25 mouse cellular contexts compared by ENCODE assay signal in the genomic region with DNA sequence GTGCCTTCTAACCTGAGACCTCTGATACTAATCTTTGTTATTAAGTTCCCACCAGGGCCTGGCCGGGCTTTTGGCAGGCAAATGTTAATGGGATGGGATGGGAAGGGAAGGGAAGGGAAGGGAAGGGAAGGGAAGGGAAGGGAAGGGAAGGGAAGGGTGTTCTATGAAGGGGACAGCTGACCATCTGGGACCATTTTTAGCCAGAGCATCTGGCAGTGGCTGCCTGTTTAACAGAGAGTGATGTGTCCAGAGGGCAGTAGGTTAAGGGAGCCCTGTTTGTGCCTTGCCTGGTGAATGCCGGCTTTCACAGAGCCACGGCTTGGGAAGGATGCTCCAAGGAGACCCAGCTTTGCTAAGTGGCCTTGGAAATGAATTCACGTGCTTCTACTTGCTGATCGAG. TPM values are rescaled to one million over a fixed set of nuclear protein-coding genes. Genes with fewer than 3 reads are reported as not detected.
DNase-seq lines count a peak whose midpoint lies in the region; ATAC-seq lines count a peak whose summit lies in the region.
"Had no signal": no experiment of that assay in that cellular context is flagged by ENCODE, and none has a peak within 500 bp of the region (broad histone marks: within the 10 kb centered on the region; RNA-seq: fewer than 3 reads in every experiment).

No protein-coding gene starts in this region.

- DNase-seq in hindbrain, embryonic 10.5 days (ENCODE audit: low spot score), result peak; percentile 58
- DNase-seq in neural tube, embryonic 10.5 days (ENCODE audit: extremely low spot score, low spot score), result peak; percentile 52
- DNase-seq in embryonic facial prominence, embryonic 10.5 days (ENCODE audit: low spot score), result peak; percentile 63
- DNase-seq in thymus, postnatal 4 days, result no peak
- DNase-seq in spleen, postnatal 4 days (ENCODE audit: low spot score in 2 of 2), result no peak
- DNase-seq: adrenal gland, adult 8-10 months; B cell, adult 2 months; cerebellum, adult 18-20 months; cerebellum, postnatal 36 days; gastrocnemius, postnatal 36 days; heart, postnatal 36 days; kidney, adult 18-20 months; left cerebral cortex, postnatal 4 days; lung, postnatal 10 days had no signal

- no peak overlapping the region for H3K9ac ChIP-seq in hindbrain, embryonic 13.5 days
- H3K9ac ChIP-seq in neural tube, embryonic 15.5 days (replicated peaks), result no peak overlapping the region
- H3K9ac ChIP-seq: embryonic facial prominence, embryonic 12.5 days; forebrain, embryonic 12.5 days; heart, embryonic 15.5 days; midbrain, embryonic 13.5 days; neural tube, embryonic 13.5 days had no signal

- H3K27ac ChIP-seq in hindbrain, embryonic 10.5 days, result peak overlapping the region; percentile 73
- H3K27ac ChIP-seq in hindbrain, embryonic 13.5 days, result no peak overlapping the region
- H3K27ac ChIP-seq in neural tube, embryonic 15.5 days (replicated peaks), result no peak overlapping the region
- peak overlapping the region; percentile 66 for H3K27ac ChIP-seq in embryonic facial prominence, embryonic 10.5 days (replicated peaks)
- H3K27ac ChIP-seq: embryonic facial prominence, embryonic 12.5 days; forebrain, embryonic 12.5 days; heart, embryonic 15.5 days; midbrain, embryonic 13.5 days; neural tube, embryonic 13.5 days; stomach, postnatal 0 days had no signal

- H3K4me2 ChIP-seq in hindbrain, embryonic 13.5 days, result no peak overlapping the region
- no peak overlapping the region for H3K4me2 ChIP-seq in neural tube, embryonic 15.5 days
- H3K4me2 ChIP-seq: embryonic facial prominence, embryonic 12.5 days; forebrain, embryonic 12.5 days; heart, embryonic 15.5 days; midbrain, embryonic 13.5 days; neural tube, embryonic 13.5 days had no signal

- H3K4me1 ChIP-seq in hindbrain, embryonic 10.5 days (replicated peaks), result peaks cover 12% of the 10 kb centered on the region
- H3K4me1 ChIP-seq in hindbrain, embryonic 13.5 days (replicated peaks), result peaks cover 3% of the 10 kb centered on the region; the same call in 1 of the 2 replicates
- no peaks in the 10 kb centered on the region for H3K4me1 ChIP-seq in neural tube, embryonic 15.5 days
- H3K4me1 ChIP-seq in embryonic facial prominence, embryonic 10.5 days, result peaks cover 29% of the 10 kb centered on the region
- H3K4me1 ChIP-seq: midbrain, embryonic 13.5 days had no signal

- H3K4me3 ChIP-seq in hindbrain, embryonic 10.5 days, result no peak overlapping the region
- H3K4me3 ChIP-seq in hindbrain, embryonic 13.5 days, result no peak overlapping the region
- H3K4me3 ChIP-seq in neural tube, embryonic 15.5 days (replicated peaks), result no peak overlapping the region
- no peak overlapping the region for H3K4me3 ChIP-seq in embryonic facial prominence, embryonic 10.5 days
- H3K4me3 ChIP-seq: embryonic facial prominence, embryonic 12.5 days; forebrain, embryonic 12.5 days; heart, embryonic 15.5 days; midbrain, embryonic 13.5 days; neural tube, embryonic 13.5 days had no signal

- WGBS in hindbrain, embryonic 10.5 days, result 51% methylated on average over 5 of the region's 5 CpGs
- WGBS in hindbrain, embryonic 13.5 days, result 28% methylated on average over 5 of the region's 5 CpGs
- WGBS in neural tube, embryonic 15.5 days, result 26% methylated on average over 5 of the region's 5 CpGs
- 28% methylated on average over 5 of the region's 5 CpGs for WGBS in embryonic facial prominence, embryonic 10.5 days

- ATAC-seq in hindbrain, embryonic 13.5 days (ENCODE audit: low FRiP score), result no peak
- ATAC-seq in neural tube, embryonic 15.5 days (ENCODE audit: low FRiP score), result no peak
- ATAC-seq: inflammation-experienced regulatory T-cells, adult 6 months; midbrain, embryonic 13.5 days had no signal

- peaks cover 85% of the 10 kb centered on the region for H3K36me3 ChIP-seq in hindbrain, embryonic 10.5 days
- no peaks in the 10 kb centered on the region for H3K36me3 ChIP-seq in hindbrain, embryonic 13.5 days
- H3K36me3 ChIP-seq in neural tube, embryonic 15.5 days, result no peaks in the 10 kb centered on the region
- peaks cover 73% of the 10 kb centered on the region for H3K36me3 ChIP-seq in embryonic facial prominence, embryonic 10.5 days (replicated peaks)
- H3K36me3 ChIP-seq: G1E; heart, embryonic 15.5 days; neural tube, embryonic 13.5 days had no signal

- H3K27me3 ChIP-seq in hindbrain, embryonic 10.5 days (ENCODE audit: insufficient read depth, poor library complexity, severe bottlenecking), result no peaks in the 10 kb centered on the region
- H3K27me3 ChIP-seq in hindbrain, embryonic 13.5 days, result no peaks in the 10 kb centered on the region
- H3K27me3 ChIP-seq in neural tube, embryonic 15.5 days (replicated peaks), result no peaks in the 10 kb centered on the region
- H3K27me3 ChIP-seq in embryonic facial prominence, embryonic 10.5 days (replicated peaks; ENCODE audit: low read depth, poor library complexity, severe bottlenecking), result no peaks in the 10 kb centered on the region
- H3K27me3 ChIP-seq: CH12.LX; embryonic facial prominence, embryonic 12.5 days; heart, embryonic 15.5 days; midbrain, embryonic 13.5 days; neural tube, embryonic 13.5 days had no signal

- no peaks in the 10 kb centered on the region for H3K9me3 ChIP-seq in hindbrain, embryonic 10.5 days
- H3K9me3 ChIP-seq in hindbrain, embryonic 13.5 days, result no peaks in the 10 kb centered on the region
- no peaks in the 10 kb centered on the region for H3K9me3 ChIP-seq in neural tube, embryonic 15.5 days (replicated peaks)
- H3K9me3 ChIP-seq in embryonic facial prominence, embryonic 10.5 days, result no peaks in the 10 kb centered on the region
- H3K9me3 ChIP-seq: embryonic facial prominence, embryonic 12.5 days; forebrain, embryonic 12.5 days; G1E; heart, embryonic 15.5 days; midbrain, embryonic 13.5 days; neural tube, embryonic 13.5 days had no signal

RNA-seq across cellular contexts. Expression of a gene that starts 57.1 kb away (rescaled TPM):
- polyA plus RNA-seq in hindbrain, embryonic 10.5 days (2016; fragmentation: Nextera tagmentation; extraction: Ambion mirVana), result 7.6 and 19.9 TPM in 2 replicates
- 0.72 and 0.74 TPM in 2 replicates for polyA plus RNA-seq in hindbrain, embryonic 13.5 days (2015; fragmentation: Nextera tagmentation; extraction: Ambion mirVana)
- 0.52 and 0.61 TPM in 2 replicates for polyA plus RNA-seq in neural tube, embryonic 15.5 days (2015; fragmentation: Nextera tagmentation; extraction: Ambion mirVana)
- polyA plus RNA-seq in embryonic facial prominence, embryonic 10.5 days (2016; fragmentation: Nextera tagmentation; extraction: Ambion mirVana), result 9.5 and 15.1 TPM in 2 replicates
- polyA plus RNA-seq: G1E had no signal

Comparison
In these comparisons a context has a peak if more than half of its experiments do, and no peak if none do; other contexts are left out.
1. H3K27ac ChIP-seq: peak in hindbrain, embryonic 10.5 days (single experiment) and embryonic facial prominence, embryonic 10.5 days (single experiment); none in hindbrain, embryonic 13.5 days (single experiment) and neural tube, embryonic 15.5 days (single experiment).
2. DNase-seq: peak in hindbrain, embryonic 10.5 days (single experiment), neural tube, embryonic 10.5 days (single experiment) and embryonic facial prominence, embryonic 10.5 days (single experiment); none in thymus, postnatal 4 days (single experiment) and spleen, postnatal 4 days (0 of 2).